In the genomic region with DNA sequence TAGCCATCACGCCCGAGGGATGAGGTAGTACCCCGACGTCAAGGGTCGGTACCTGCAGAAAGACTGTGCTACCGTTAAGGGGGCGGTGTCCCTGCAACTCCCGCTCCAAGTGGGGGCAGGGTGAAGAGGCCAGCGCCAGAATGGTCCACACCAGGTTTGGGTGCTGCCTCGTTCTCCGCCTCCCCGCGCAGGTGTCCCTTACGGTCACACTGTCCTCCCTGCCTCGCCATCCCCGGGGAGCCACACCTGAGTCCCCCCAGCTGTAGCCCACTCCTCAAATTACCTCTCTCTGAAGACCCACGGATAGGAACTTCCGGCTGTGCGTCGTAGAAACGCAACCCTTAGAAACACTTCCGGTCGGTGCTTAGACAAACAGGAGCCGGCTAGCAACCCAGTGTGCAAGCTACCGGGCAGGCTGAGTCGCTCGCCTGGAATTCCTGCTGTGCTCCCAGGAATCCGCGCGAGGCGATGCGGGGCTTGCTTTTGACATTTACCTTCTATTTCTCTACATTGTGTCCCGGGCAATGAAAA, we compare ENCODE assay signal across 7 mouse cellular contexts. TPM values are rescaled to one million over a fixed set of nuclear protein-coding genes. Genes with fewer than 3 reads are reported as not detected.
DNase-seq lines count a peak whose midpoint lies in the region; ATAC-seq lines count a peak whose summit lies in the region.

A gene (minus strand): TSS at position 343 of the 531 bp plus-strand sequence.

- peaks cover 38% of the 10 kb centered on the region for H3K36me3 ChIP-seq in intestine, embryonic 14.5 days (ENCODE audit: control insufficient read depth, insufficient read depth, low read length)
- H3K36me3 ChIP-seq in midbrain, embryonic 10.5 days: peaks cover 40% of the 10 kb centered on the region

- peak; percentile 80 to 81 for DNase-seq in adrenal gland, adult 18-20 months (ENCODE audit: low spot score in 2 of 2)
- peak; percentile 97 for DNase-seq in embryo, embryonic 10.5 days (ENCODE audit: low spot score)
- DNase-seq in gastrocnemius, postnatal 25 days: peak; percentile 77
- peak; percentile 98 for DNase-seq in intestine, embryonic 14.5 days (ENCODE audit: low spot score)
- DNase-seq in left cerebral cortex, postnatal 25 days (ENCODE audit: low spot score in 2 of 2): peak; percentile 87 to 89
- peak; percentile 90 for DNase-seq in midbrain, embryonic 10.5 days (ENCODE audit: low spot score)
- DNase-seq in right cerebral cortex, postnatal 4 days: peak; percentile 81

- no peaks in the 10 kb centered on the region for H3K27me3 ChIP-seq in intestine, embryonic 14.5 days (replicated peaks; ENCODE audit: control insufficient read depth, insufficient read depth, low read length)
- H3K27me3 ChIP-seq in midbrain, embryonic 10.5 days (ENCODE audit: low read depth, poor library complexity, severe bottlenecking): no peaks in the 10 kb centered on the region

- H3K4me2 ChIP-seq in intestine, embryonic 14.5 days (ENCODE audit: low read length): peak within 1 kb of the TSS; percentile 94

- peak within 1 kb of the TSS; percentile 89 for H3K4me3 ChIP-seq in intestine, embryonic 14.5 days (ENCODE audit: low read depth, low read length)
- peak within 1 kb of the TSS; percentile 98 for H3K4me3 ChIP-seq in midbrain, embryonic 10.5 days

- intact Hi-C loops in left cerebral cortex, postnatal 25 days (cut with DNase I): no loop called here

- H3K27ac ChIP-seq in intestine, embryonic 14.5 days (ENCODE audit: low read depth): peak within 1 kb of the TSS; percentile 43; the same call in 1 of the 2 replicates
- H3K27ac ChIP-seq in midbrain, embryonic 10.5 days (replicated peaks): peak within 1 kb of the TSS; percentile 91

- under 1% methylated on average over 33 of the region's 33 CpGs for WGBS in intestine, embryonic 14.5 days
- WGBS in midbrain, embryonic 10.5 days: under 1% methylated on average over 33 of the region's 33 CpGs

- no peaks in the 10 kb centered on the region for H3K9me3 ChIP-seq in intestine, embryonic 14.5 days (ENCODE audit: control insufficient read depth, low read length)
- H3K9me3 ChIP-seq in midbrain, embryonic 10.5 days (replicated peaks): no peaks in the 10 kb centered on the region

- peaks cover 7% of the 10 kb centered on the region for H3K4me1 ChIP-seq in intestine, embryonic 14.5 days (replicated peaks; ENCODE audit: control insufficient read depth, insufficient read depth, low read length)
- peaks cover 21% of the 10 kb centered on the region for H3K4me1 ChIP-seq in midbrain, embryonic 10.5 days

- peak within 1 kb of the TSS; percentile 81 for H3K9ac ChIP-seq in intestine, embryonic 14.5 days (ENCODE audit: low read length)

- peak; percentile 87 for ATAC-seq in intestine, embryonic 14.5 days (replicated peaks; ENCODE audit: low FRiP score, low TSS enrichment, low read depth)

RNA-seq across cellular contexts. Expression of the gene that starts here (rescaled TPM):
- 10 to 100 TPM; 20.6 to 23.3 TPM for total RNA-seq in adrenal gland, adult 18-20 months (2021)
- 10 to 100 TPM; 14.5 to 15.1 TPM for total RNA-seq in gastrocnemius, postnatal 25 days (2021)
- polyA plus RNA-seq in intestine, embryonic 14.5 days (2014; fragmentation: Nextera tagmentation; extraction: Ambion mirVana): 58.7 and 67.4 TPM in 2 replicates
- total RNA-seq in left cerebral cortex, postnatal 25 days (2021): 10 to 100 TPM; 33.1 to 35.2 TPM
- 74.3 and 80.7 TPM in 2 replicates for polyA plus RNA-seq in midbrain, embryonic 10.5 days (2016; fragmentation: Nextera tagmentation; extraction: Ambion mirVana)

Comparison
In these comparisons a context has a peak if more than half of its experiments do, and no peak if none do; other contexts are left out.
1. Peak in every context shown above with its lines: DNase-seq, ATAC-seq, H3K4me3 ChIP-seq and H3K27ac ChIP-seq.